Mouse (Mus musculus) forebrain, embryonic 16.5 days (tissue): ENCODE measurements at regions not wholly inside any gene's neighbourhood (a gene's known extent, or its start where the extent isn't known, plus 50 kb on each side); places are given as distances from the start of the nearest gene placed in this dataset.

Experiments used
- ATAC-seq: fragments of 200-750 bp; cut with Nextera tagmentation; 2 replicates; pipeline ENCODE4 v1.8.0; 2017; ENCODE audit warnings: mild to moderate bottlenecking, moderate library complexity
- H3K27ac ChIP-seq: fragments of 300-500 bp; sonication (generic); 2 replicates; pipeline ENCODE4 v1.5.1; 2014; ENCODE audit warnings: low read length, control low read depth
- H3K27me3 ChIP-seq: fragments of 300-500 bp; sonication (generic); replicated peaks from 2 replicates; pipeline ENCODE4 v1.6.1; 2014; ENCODE audit warnings: low read length; ENCODE audit not compliant: control insufficient read depth, insufficient read depth
- H3K36me3 ChIP-seq: fragments of 300-500 bp; sonication (generic); 2 replicates; pipeline ENCODE4 v1.6.1; 2014; ENCODE audit not compliant: control insufficient read depth, insufficient read depth
- H3K4me1 ChIP-seq: fragments of 300-500 bp; sonication (generic); replicated peaks from 2 replicates; pipeline ENCODE4 v1.6.1; 2014; ENCODE audit warnings: low read length; ENCODE audit not compliant: control insufficient read depth, insufficient read depth
- H3K4me2 ChIP-seq: fragments of 300-500 bp; sonication (generic); 2 replicates; pipeline ENCODE4 v1.6.1; 2014; ENCODE audit warnings: mild to moderate bottlenecking, low read length, control low read depth
- H3K4me3 ChIP-seq: fragments of 300-500 bp; sonication (generic); replicated peaks from 2 replicates; pipeline ENCODE4 v1.5.1; 2014; ENCODE audit warnings: mild to moderate bottlenecking, low read length, control low read depth
- H3K9ac ChIP-seq: fragments of 300-500 bp; sonication (generic); replicated peaks from 2 replicates; pipeline ENCODE4 v1.6.1; 2014; ENCODE audit warnings: low read depth, low read length, control low read depth
- H3K9me3 ChIP-seq: fragments of 300-500 bp; sonication (generic); 2 replicates; pipeline ENCODE4 v1.6.1; 2016; ENCODE audit warnings: low read length; ENCODE audit not compliant: control insufficient read depth
- WGBS: fragments of 180-500 bp; shearing (Covaris S2); extraction: QIAGEN DNeasy Blood & Tissue Kit; methylation state at CpG from one replicate; pipeline ENCODE4 v1.1.7; 2014; 5-methylcytosine and 5-hydroxymethylcytosine counted together

DNA sequence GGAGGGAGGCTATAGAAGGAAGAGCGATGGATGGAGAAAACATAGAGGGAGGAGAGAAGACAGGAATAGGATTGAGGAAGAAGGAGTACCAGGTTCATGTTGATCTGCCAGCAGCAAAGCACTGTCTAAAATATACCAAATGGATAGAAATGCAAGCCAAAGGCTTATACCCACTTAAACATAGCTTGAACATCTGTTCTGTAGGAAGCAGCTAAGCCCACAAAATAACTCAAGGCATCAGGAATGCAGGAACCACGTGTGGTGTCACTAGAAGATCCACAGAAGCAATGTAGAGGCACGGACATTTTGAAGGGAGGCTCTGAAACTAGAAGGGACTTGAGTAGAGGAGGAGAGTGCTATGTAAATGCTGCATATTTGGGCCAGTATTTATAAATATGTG, 78.9 kb downstream of the Smgc start:
- H3K27me3 ChIP-seq = no peaks in the 10 kb centered on the region
- H3K9me3 ChIP-seq = no peaks in the 10 kb centered on the region
- 74% methylated on average over 3 of the region's 3 CpGs for WGBS
- no peak overlapping the region for H3K4me3 ChIP-seq
- no peak overlapping the region for H3K9ac ChIP-seq
- H3K4me1 ChIP-seq = 0 out of 2 replicates have a peak, but pooled peaks cover 2% of the 10 kb centered on the region
- H3K4me2 ChIP-seq = no peak overlapping the region
- H3K27ac ChIP-seq = no peak overlapping the region
- no peaks in the 10 kb centered on the region for H3K36me3 ChIP-seq
- no peak for ATAC-seq

DNA sequence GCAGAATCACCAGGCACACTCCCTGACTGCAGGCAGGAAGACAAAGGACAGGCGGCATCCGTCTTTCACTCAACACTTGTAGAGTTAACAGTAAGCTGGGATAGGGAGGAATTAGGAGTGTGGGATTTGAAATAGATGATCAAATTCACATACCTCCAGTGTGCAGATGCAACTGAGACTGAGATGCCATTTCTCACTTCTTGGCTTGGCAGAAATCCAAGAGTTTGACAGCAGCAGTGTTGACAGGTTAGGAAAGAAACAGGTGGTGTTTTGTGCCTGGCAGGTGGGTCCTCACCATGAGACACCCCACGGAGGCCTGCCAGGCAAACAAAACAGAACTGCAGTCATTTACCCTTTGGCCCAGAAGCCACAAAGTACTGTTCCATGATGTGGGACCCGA, 79.8 kb downstream of the Smgc start:
- no peaks in the 10 kb centered on the region for H3K36me3 ChIP-seq
- H3K4me3 ChIP-seq = no peak overlapping the region
- no peaks in the 10 kb centered on the region for H3K27me3 ChIP-seq
- no peak overlapping the region for H3K27ac ChIP-seq
- no peak overlapping the region for H3K4me2 ChIP-seq
- WGBS = 48% methylated on average over 4 of the region's 4 CpGs
- 0 out of 2 replicates have a peak, but pooled peaks have one; percentile 20 for ATAC-seq
- H3K9me3 ChIP-seq = no peaks in the 10 kb centered on the region
- no peak overlapping the region for H3K9ac ChIP-seq
- H3K4me1 ChIP-seq = 0 out of 2 replicates have a peak, but pooled peaks cover 2% of the 10 kb centered on the region

DNA sequence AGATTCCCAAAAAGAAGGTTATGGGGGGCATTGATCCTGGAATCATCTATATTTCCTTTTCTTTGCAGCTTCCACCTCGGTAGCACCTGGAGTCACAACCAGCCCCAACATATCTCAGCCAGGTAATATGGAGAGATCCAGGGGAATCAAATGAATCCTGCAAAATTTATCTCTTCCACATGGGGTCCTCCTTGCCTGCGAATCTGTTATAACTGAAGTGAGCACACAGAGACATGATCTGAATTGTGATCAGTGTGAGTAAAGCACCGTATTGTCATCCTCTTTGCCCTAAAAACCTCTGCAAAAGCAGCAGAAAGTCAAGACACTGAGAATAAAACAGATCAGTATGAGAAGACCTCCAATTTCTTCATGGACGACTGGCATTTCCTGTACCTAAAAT, 86.5 kb downstream of the Smgc start:
- no peaks in the 10 kb centered on the region for H3K9me3 ChIP-seq
- peaks cover 3% of the 10 kb centered on the region for H3K4me1 ChIP-seq
- H3K9ac ChIP-seq = no peak overlapping the region
- H3K27me3 ChIP-seq = no peaks in the 10 kb centered on the region
- ATAC-seq = no peak
- H3K27ac ChIP-seq = no peak overlapping the region
- no peak overlapping the region for H3K4me2 ChIP-seq
- no peaks in the 10 kb centered on the region for H3K36me3 ChIP-seq
- no peak overlapping the region for H3K4me3 ChIP-seq
- WGBS = 90% methylated on average over 4 of the region's 4 CpGs

DNA sequence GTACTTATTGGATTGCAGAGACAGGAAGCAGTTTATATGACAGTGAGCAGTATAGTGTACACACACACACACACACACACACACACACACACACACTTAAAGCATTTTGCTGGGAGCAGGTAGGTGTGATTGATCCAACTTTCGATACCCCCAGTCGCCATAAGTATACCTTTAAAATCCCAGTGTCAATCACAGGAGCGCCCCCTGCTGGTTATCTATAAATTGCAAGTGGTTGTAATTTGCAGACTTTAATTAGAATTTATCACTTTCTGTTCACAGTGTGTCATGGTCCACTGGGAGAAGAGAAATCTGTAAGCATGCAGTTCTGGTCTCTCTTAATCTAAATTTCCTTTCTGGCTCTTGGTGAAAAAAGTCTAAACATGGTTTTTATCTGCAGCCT, 89.4 kb downstream of the Smgc start:
- no peaks in the 10 kb centered on the region for H3K27me3 ChIP-seq

DNA sequence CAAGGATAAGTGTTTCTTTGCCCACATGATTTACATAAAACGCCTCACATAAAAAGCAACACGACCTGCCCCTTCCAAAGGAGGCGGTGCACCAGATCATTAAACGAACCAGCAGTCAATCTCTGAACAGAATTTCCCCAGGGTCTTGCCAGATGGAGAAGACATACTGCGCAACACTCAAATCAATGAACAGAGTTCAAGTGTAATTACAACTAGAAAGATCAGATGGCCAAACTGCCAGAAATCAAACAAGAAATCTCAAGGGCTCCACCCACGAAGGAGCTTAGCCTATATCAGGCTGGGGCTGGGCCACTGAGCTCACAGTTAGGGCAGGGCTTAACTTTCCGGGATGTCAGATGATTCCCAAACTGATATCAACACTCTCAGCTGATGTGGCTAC, 90.4 kb downstream of the Smgc start:
- Histone ChIP-seq H3K27me3 (no peaks in the 10 kb centered on the region), H3K27ac (no peak overlapping the region), H3K9me3 (no peaks in the 10 kb centered on the region), H3K4me3 (no peak overlapping the region), H3K4me1 (peaks cover 3% of the 10 kb centered on the region), H3K9ac (no peak overlapping the region), H3K4me2 (no peak overlapping the region), H3K36me3 (no peaks in the 10 kb centered on the region)
- 0 out of 2 replicates have a peak, but pooled peaks have one; percentile 15 for ATAC-seq
- 38% methylated on average over 7 of the region's 7 CpGs for WGBS

More for the DNA sequence above, 89.4 kb downstream of the Smgc start:
- Histone ChIP-seq H3K4me3 (no peak overlapping the region), H3K9ac (no peak overlapping the region), H3K4me1 (peaks cover 3% of the 10 kb centered on the region), H3K27ac (no peak overlapping the region), H3K9me3 (no peaks in the 10 kb centered on the region), H3K4me2 (no peak overlapping the region), H3K36me3 (no peaks in the 10 kb centered on the region)
- no peak for ATAC-seq
- 18% methylated on average over 3 of the region's 3 CpGs for WGBS

DNA sequence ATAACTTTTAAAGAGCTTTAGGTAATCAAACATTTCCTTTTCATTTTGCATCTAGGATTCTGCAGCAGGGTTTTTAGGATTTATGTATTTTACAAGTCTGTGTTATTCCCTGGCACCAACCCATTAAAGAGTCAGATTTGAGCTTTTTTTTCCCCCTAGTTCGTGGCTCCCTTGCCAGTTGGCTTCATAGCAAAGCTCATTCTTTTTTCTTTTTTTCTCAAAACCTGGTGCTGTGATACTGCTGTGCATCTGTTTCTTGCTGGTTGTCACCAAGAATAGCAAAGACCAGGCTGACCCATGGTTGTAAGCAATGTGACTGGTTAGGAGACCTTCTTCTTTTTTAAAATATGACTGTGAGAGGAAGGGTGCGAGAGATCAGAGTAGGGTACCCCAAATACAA, 93.7 kb upstream of the Cntn1 start:
- H3K4me1 ChIP-seq = 0 out of 2 replicates have a peak, but pooled peaks cover 4% of the 10 kb centered on the region
- WGBS = 57% methylated on average over 2 of the region's 2 CpGs
- H3K9me3 ChIP-seq = no peaks in the 10 kb centered on the region
- H3K27me3 ChIP-seq = no peaks in the 10 kb centered on the region
- no peak overlapping the region for H3K9ac ChIP-seq
- no peak overlapping the region for H3K4me3 ChIP-seq
- H3K4me2 ChIP-seq = no peak overlapping the region
- no peak overlapping the region for H3K27ac ChIP-seq
- no peaks in the 10 kb centered on the region for H3K36me3 ChIP-seq
- ATAC-seq = no peak

DNA sequence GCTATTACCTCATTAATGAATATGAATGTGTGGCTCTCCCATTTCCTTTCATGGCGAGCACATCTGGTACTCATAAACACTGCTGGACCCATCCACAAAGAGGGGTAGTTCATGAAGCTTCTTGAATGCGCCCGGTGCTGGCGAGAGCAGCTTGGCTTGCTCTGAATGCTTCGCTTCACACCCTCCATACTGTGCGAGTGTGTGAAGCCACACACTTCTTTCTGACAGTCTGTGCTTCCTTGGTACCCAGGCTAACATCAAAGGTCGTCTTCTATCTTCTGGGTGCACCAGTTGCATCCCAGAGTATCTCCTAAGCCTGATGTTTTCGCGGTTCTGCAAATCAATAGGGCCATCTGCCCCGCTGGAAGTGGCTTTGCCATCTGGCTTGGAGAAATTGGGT, 85.8 kb upstream of the Cntn1 start:
- no peaks in the 10 kb centered on the region for H3K36me3 ChIP-seq
- no peak for ATAC-seq
- 86% methylated on average over 10 of the region's 10 CpGs for WGBS
- no peak overlapping the region for H3K27ac ChIP-seq
- H3K9ac ChIP-seq = no peak overlapping the region
- no peak overlapping the region for H3K4me2 ChIP-seq
- H3K9me3 ChIP-seq = no peaks in the 10 kb centered on the region
- no peaks in the 10 kb centered on the region for H3K27me3 ChIP-seq
- H3K4me1 ChIP-seq = peaks cover 4% of the 10 kb centered on the region
- H3K4me3 ChIP-seq = no peak overlapping the region

DNA sequence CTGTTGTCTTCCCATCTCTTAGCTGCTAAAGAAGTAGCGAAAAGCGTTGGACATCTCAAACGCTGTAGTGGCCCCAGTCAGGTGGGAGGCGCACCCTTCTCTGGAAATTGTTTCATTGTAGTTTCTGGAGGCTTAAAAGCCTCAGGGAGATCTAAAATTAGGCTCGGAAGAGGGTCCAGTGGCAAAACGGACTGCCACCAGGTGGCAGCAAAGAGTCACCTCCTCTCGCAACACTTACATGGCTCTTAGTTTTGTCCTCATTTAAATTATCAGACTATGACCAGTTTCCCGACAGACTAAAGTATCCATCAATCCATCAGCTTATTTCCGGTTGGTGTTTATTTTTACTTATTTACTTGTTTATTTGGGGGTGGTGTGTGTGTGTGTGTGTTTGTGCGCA, 81.6 kb upstream of the Cntn1 start:
- no peak overlapping the region for H3K4me3 ChIP-seq
- peaks cover 4% of the 10 kb centered on the region for H3K4me1 ChIP-seq
- no peak overlapping the region for H3K9ac ChIP-seq
- H3K27ac ChIP-seq = no peak overlapping the region
- peak; percentile 58; the same call in 1 of the 2 replicates for ATAC-seq
- H3K4me2 ChIP-seq = no peak overlapping the region
- H3K27me3 ChIP-seq = no peaks in the 10 kb centered on the region
- WGBS = 21% methylated on average over 10 of the region's 10 CpGs
- no peaks in the 10 kb centered on the region for H3K9me3 ChIP-seq
- H3K36me3 ChIP-seq = no peaks in the 10 kb centered on the region

DNA sequence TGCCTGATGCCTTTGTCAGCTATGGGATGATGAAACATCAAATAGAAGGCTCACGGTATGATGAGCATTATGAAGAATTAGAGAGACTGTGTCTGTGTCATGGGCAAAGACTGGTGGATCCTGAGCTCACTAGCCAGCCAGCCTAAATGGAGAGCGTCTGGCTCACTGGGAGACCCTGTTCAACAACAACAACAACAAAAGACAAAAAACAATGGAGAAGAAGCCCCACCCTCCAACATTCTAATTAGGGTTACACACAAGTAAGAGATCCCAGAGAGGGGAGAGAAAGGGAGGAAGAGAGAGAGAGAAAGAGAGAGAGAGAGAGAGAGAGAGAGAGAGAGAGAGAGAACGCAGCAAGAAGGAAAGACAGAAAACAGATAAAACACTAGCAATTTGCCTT, 79.6 kb upstream of the Cntn1 start:
- Histone ChIP-seq H3K9ac (no peak overlapping the region), H3K4me1 (no peaks in the 10 kb centered on the region), H3K9me3 (no peaks in the 10 kb centered on the region), H3K27me3 (no peaks in the 10 kb centered on the region), H3K27ac (no peak overlapping the region), H3K36me3 (no peaks in the 10 kb centered on the region), H3K4me3 (no peak overlapping the region), H3K4me2 (no peak overlapping the region)
- no peak for ATAC-seq
- WGBS = 35% methylated on average over 3 of the region's 3 CpGs

DNA sequence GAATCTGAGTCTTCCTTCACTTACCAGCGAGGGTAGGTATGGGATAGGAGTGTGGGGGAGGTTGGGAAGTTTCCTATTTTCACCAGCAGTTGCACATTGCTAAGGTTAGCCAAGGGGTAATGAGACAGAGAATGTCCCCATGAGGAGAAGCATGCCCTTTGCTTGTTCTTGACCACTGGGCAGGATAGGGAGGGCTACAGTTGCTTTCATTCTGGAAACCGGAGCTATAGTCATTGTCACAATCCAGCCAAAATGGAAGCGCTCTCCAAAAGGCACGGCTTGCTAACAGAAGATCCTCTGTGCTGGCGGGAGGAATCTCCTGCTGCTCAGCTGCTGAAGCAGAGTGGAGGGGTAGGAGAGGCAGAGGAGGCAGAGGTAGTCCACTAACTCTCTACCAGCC, 79.1 kb upstream of the Cntn1 start:
- Histone ChIP-seq H3K9ac (no peak overlapping the region), H3K4me3 (no peak overlapping the region), H3K36me3 (no peaks in the 10 kb centered on the region), H3K9me3 (no peaks in the 10 kb centered on the region), H3K27ac (no peak overlapping the region), H3K27me3 (no peaks in the 10 kb centered on the region), H3K4me1 (no peaks in the 10 kb centered on the region), H3K4me2 (no peak overlapping the region)
- 19% methylated on average over 5 of the region's 5 CpGs for WGBS
- ATAC-seq = no peak
